Mouse (Mus musculus) embryonic facial prominence, embryonic 11.5 days (tissue): ENCODE data around the gene Uggt1. TPM values are rescaled to one million over a fixed set of nuclear protein-coding genes. Genes with fewer than 3 reads are reported as not detected.

Source experiments
- ATAC-seq: fragments of 200-750 bp; cut with Nextera tagmentation; replicated peaks from 2 replicates; pipeline ENCODE4 v1.8.0; 2017; ENCODE audit warnings: low read depth; ENCODE audit not compliant: insufficient number of reproducible peaks, low FRiP score, low TSS enrichment
- DNase-seq: peaks from one replicate; pipeline ENCODE4 v3.0.0-alpha.2; 2015; ENCODE audit warnings: low spot score
- H3K27ac ChIP-seq: fragments of 300-500 bp; sonication (generic); replicated peaks from 2 replicates; pipeline ENCODE4 v1.5.1; 2014; ENCODE audit warnings: mild to moderate bottlenecking, low read depth, low read length, control low read depth
- H3K27me3 ChIP-seq: fragments of 300-500 bp; sonication (generic); 2 replicates; pipeline ENCODE4 v1.6.1; 2014; ENCODE audit warnings: mild to moderate bottlenecking, low read length, moderate library complexity, mixed read lengths; ENCODE audit not compliant: control insufficient read depth, insufficient read depth
- H3K36me3 ChIP-seq: fragments of 300-500 bp; sonication (generic); replicated peaks from 2 replicates; pipeline ENCODE4 v1.6.1; 2014; ENCODE audit warnings: low read depth, mild to moderate bottlenecking, low read length, moderate library complexity, mixed read lengths; ENCODE audit not compliant: control insufficient read depth, insufficient read depth
- H3K4me1 ChIP-seq: fragments of 300-500 bp; sonication (generic); 2 replicates; pipeline ENCODE4 v1.6.1; 2014; ENCODE audit warnings: low read length, mixed read lengths; ENCODE audit not compliant: control insufficient read depth, insufficient read depth
- H3K4me2 ChIP-seq: fragments of 300-500 bp; sonication (generic); 2 replicates; pipeline ENCODE4 v1.6.1; 2014; ENCODE audit warnings: low read depth, mild to moderate bottlenecking, control low read depth, low read length, moderate library complexity
- H3K4me3 ChIP-seq: fragments of 300-500 bp; sonication (generic); 2 replicates; pipeline ENCODE4 v1.5.1; 2014; ENCODE audit warnings: low read depth, low read length, control low read depth
- H3K9ac ChIP-seq: fragments of 300-500 bp; sonication (generic); replicated peaks from 2 replicates; pipeline ENCODE4 v1.6.1; 2014; ENCODE audit warnings: mild to moderate bottlenecking, control low read depth, low read length
- H3K9me3 ChIP-seq: fragments of 300-500 bp; sonication (generic); replicated peaks from 2 replicates; pipeline ENCODE4 v1.6.1; 2016; ENCODE audit warnings: mild to moderate bottlenecking, low read length, inconsistent platforms, mixed read lengths; ENCODE audit not compliant: control insufficient read depth
- WGBS: fragments of 180-500 bp; shearing (Covaris S2); extraction: QIAGEN DNeasy Blood & Tissue Kit; methylation state at CpG from one replicate; pipeline ENCODE4 v1.1.7; 2014; 5-methylcytosine and 5-hydroxymethylcytosine counted together
- polyA plus RNA-seq: library from polyadenylated mRNA; unstranded; fragments of >200 nt; fragmentation: Nextera tagmentation; extraction: Ambion mirVana; gene quantifications from 2 replicates; pipeline ENCODE4 v1.2.1, GENCODE M21; 2014

Gene Uggt1
- polyA plus RNA-seq, 1 experiment from 2014 or later, result 67.8 TPM

- ATAC-seq (no peak), DNase-seq (no peak)
- Histone ChIP-seq H3K4me3 (no peak overlapping the region), H3K9me3 (no peaks in the 10 kb centered on the region), H3K27me3 (no peaks in the 10 kb centered on the region), H3K27ac (no peak overlapping the region), H3K36me3 (peaks cover 6% of the 10 kb centered on the region), H3K4me1 (no peaks in the 10 kb centered on the region), H3K9ac (no peak overlapping the region), H3K4me2 (no peak overlapping the region)
- WGBS, result 89% methylated on average over 11 of the region's 11 CpGs
Observed at GRCm38 (mm10) chr1:36105917-36106706, 138.4 kb downstream of the Uggt1 start.

GRCm38 (mm10) chr1:36100371-36100770, 144.1 kb downstream of the Uggt1 start:
- Histone ChIP-seq H3K27me3 (no peaks in the 10 kb centered on the region), H3K9ac (no peak overlapping the region), H3K4me3 (no peak overlapping the region), H3K4me2 (no peak overlapping the region), H3K9me3 (no peaks in the 10 kb centered on the region), H3K27ac (no peak overlapping the region), H3K4me1 (no peaks in the 10 kb centered on the region), H3K36me3 (peaks cover 6% of the 10 kb centered on the region)
- DNase-seq, result no peak
- no peak for ATAC-seq
- 88% methylated on average over 3 of the region's 3 CpGs for WGBS

GRCm38 (mm10) chr1:36098432-36098831, 146.1 kb downstream of the Uggt1 start:
- Histone ChIP-seq H3K36me3 (0 out of 2 replicates have a peak, but pooled peaks cover under 1% of the 10 kb centered on the region), H3K27ac (no peak overlapping the region), H3K4me3 (no peak overlapping the region), H3K4me2 (no peak overlapping the region), H3K27me3 (no peaks in the 10 kb centered on the region), H3K9ac (no peak overlapping the region), H3K9me3 (no peaks in the 10 kb centered on the region), H3K4me1 (no peaks in the 10 kb centered on the region)
- ATAC-seq (no peak), DNase-seq (no peak)
- 86% methylated on average over 4 of the region's 4 CpGs for WGBS

- Histone ChIP-seq H3K36me3 (no peaks in the 10 kb centered on the region), H3K4me2 (no peak overlapping the region), H3K9ac (no peak overlapping the region), H3K27ac (no peak overlapping the region), H3K4me3 (no peak overlapping the region), H3K4me1 (no peaks in the 10 kb centered on the region), H3K9me3 (no peaks in the 10 kb centered on the region), H3K27me3 (no peaks in the 10 kb centered on the region)
- DNase-seq, result no peak
- no peak for ATAC-seq
- 84% methylated on average over 12 of the region's 12 CpGs for WGBS
Observed at GRCm38 (mm10) chr1:36095423-36096272, 148.9 kb downstream of the Uggt1 start.

- H3K36me3 ChIP-seq, result no peaks in the 10 kb centered on the region
- ATAC-seq, result no peak
- H3K9ac ChIP-seq, result no peak overlapping the region
- no peaks in the 10 kb centered on the region; the same call in 1 of the 2 replicates for H3K4me1 ChIP-seq
- DNase-seq, result no peak
- 92% methylated on average over 8 of the region's 8 CpGs for WGBS
- H3K27ac ChIP-seq, result no peak overlapping the region
- H3K9me3 ChIP-seq, result no peaks in the 10 kb centered on the region
- H3K4me2 ChIP-seq, result no peak overlapping the region
- no peaks in the 10 kb centered on the region for H3K27me3 ChIP-seq
- no peak overlapping the region for H3K4me3 ChIP-seq
Observed at GRCm38 (mm10) chr1:36093741-36094140, 150.8 kb downstream of the Uggt1 start.

GRCm38 (mm10) chr1:36091246-36091645, 153.3 kb downstream of the Uggt1 start:
- Histone ChIP-seq H3K27me3 (no peaks in the 10 kb centered on the region), H3K9me3 (no peaks in the 10 kb centered on the region), H3K4me1 (no peaks in the 10 kb centered on the region; the same call in 1 of the 2 replicates), H3K27ac (no peak overlapping the region), H3K4me3 (no peak overlapping the region), H3K4me2 (no peak overlapping the region), H3K36me3 (no peaks in the 10 kb centered on the region), H3K9ac (no peak overlapping the region)
- 86% methylated on average over 6 of the region's 6 CpGs for WGBS
- ATAC-seq (no peak), DNase-seq (no peak)

- WGBS, result 90% methylated on average over 4 of the region's 4 CpGs
- Histone ChIP-seq H3K4me1 (no peaks in the 10 kb centered on the region; the same call in 1 of the 2 replicates), H3K36me3 (no peaks in the 10 kb centered on the region; the same call in 1 of the 2 replicates), H3K27me3 (no peaks in the 10 kb centered on the region), H3K4me2 (no peak overlapping the region), H3K4me3 (no peak overlapping the region), H3K27ac (no peak overlapping the region), H3K9me3 (no peaks in the 10 kb centered on the region), H3K9ac (no peak overlapping the region)
- ATAC-seq (no peak), DNase-seq (no peak)
Observed at GRCm38 (mm10) chr1:36090722-36091110, 153.8 kb downstream of the Uggt1 start.
